Comparison of ENCODE assay signal across 9 mouse cellular contexts in the genomic region with DNA sequence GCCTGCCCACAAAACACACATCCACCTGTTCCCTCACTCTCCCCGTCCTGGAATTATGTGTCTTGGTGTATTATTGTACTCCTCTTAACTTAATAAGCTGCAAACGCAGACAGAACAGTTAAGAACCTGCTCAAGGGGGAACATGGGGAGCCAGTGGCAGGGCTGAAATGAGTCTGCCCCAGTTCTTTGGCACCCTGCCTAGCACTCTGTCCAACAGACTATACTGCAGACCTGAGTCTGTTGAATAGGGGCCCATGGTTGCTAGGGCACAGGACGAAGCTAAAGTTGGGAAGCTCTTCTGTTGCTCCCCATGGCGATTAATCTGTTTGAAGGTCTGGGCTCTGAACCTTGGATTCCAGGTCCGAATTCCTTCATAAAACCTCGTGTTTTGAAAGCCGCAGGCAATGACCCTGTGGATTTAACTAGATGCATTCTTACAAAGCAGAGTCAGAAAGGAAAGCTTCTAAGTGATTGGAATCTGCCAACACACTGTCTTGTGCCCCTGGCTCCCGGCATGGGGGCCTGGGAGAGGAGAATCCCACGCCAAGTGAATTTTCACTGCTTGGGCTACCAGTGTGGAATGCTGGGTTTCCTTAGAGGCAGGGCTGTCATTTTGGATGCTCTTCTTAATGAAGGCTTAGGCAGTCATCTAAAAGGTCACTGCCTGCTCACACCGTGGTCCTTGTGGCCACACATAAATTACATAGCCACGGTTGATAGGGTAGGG.
DNase-seq lines count a peak whose midpoint lies in the region; ATAC-seq and TF ChIP-seq lines count a peak whose summit lies in the region.
"Had no signal": no experiment of that assay in that cellular context is flagged by ENCODE, and none has a peak within 500 bp of the region (broad histone marks: within the 10 kb centered on the region; RNA-seq: fewer than 3 reads in every experiment).

No protein-coding gene starts in this region.

- intact Hi-C loops in left cerebral cortex, postnatal 14 days (cut with DNase I) = loop anchor here (5.0 kb wide), 1 partner anchor 81 kb away; no protein-coding TSS in a partner anchor
- intact Hi-C loops in left cerebral cortex, adult 2 months (cut with DNase I) = no loop called here

- TF ChIP-seq CTCF in left cerebral cortex, adult 2 months (IDR thresholded peaks at IDR 0.05) = no peak
- no peak for TF ChIP-seq CTCF in liver, postnatal 0 days (IDR thresholded peaks at IDR 0.05; ENCODE audit: low read depth)

- H3K27ac ChIP-seq in left cerebral cortex, adult 2 months = no peak overlapping the region
- no peak overlapping the region for H3K27ac ChIP-seq in neural tube, embryonic 12.5 days
- H3K27ac ChIP-seq in liver, postnatal 0 days (ENCODE audit: low read depth) = no peak overlapping the region
- H3K27ac ChIP-seq: liver, embryonic 15.5 days; stomach, embryonic 15.5 days had no signal

- H3K4me2 ChIP-seq in neural tube, embryonic 12.5 days (replicated peaks) = no peak overlapping the region
- H3K4me2 ChIP-seq in liver, postnatal 0 days (ENCODE audit: low read depth, low read length) = no peak overlapping the region
- H3K4me2 ChIP-seq: liver, embryonic 15.5 days; stomach, embryonic 15.5 days had no signal

- WGBS in neural tube, embryonic 12.5 days = 40% methylated on average over 11 of the region's 11 CpGs
- 70% methylated on average over 11 of the region's 11 CpGs for WGBS in liver, postnatal 0 days (ENCODE audit: insufficient replicate concordance)

- TF ChIP-seq EP300 in liver, postnatal 0 days (IDR thresholded peaks at IDR 0.05; ENCODE audit: low read depth) = no peak

- no peak overlapping the region for H3K4me3 ChIP-seq in left cerebral cortex, adult 2 months
- H3K4me3 ChIP-seq in neural tube, embryonic 12.5 days = no peak overlapping the region
- H3K4me3 ChIP-seq in liver, postnatal 0 days (ENCODE audit: low read depth, low read length) = no peak overlapping the region
- H3K4me3 ChIP-seq: liver, embryonic 15.5 days; stomach, embryonic 15.5 days had no signal

- peak; percentile 10 to 16 for DNase-seq in left cerebral cortex, postnatal 14 days (ENCODE audit: low spot score in 2 of 2)
- no peak for DNase-seq in left cerebral cortex, adult 2 months (ENCODE audit: extremely low spot score in 1 of 2, low spot score in 2 of 2)
- DNase-seq in embryo, embryonic 10.5 days (ENCODE audit: low spot score) = peak; percentile 36
- DNase-seq in kidney, adult 11 months = peak; percentile 8
- no peak for DNase-seq in lung, postnatal 14 days
- no peak for DNase-seq in liver, postnatal 0 days

- peak; percentile 54; the same call in 1 of the 2 replicates for ATAC-seq in neural tube, embryonic 12.5 days (ENCODE audit: low FRiP score, low read depth)
- ATAC-seq in liver, postnatal 0 days = no peak

- H3K4me1 ChIP-seq in neural tube, embryonic 12.5 days = peaks cover 19% of the 10 kb centered on the region
- H3K4me1 ChIP-seq in liver, postnatal 0 days (ENCODE audit: insufficient read depth) = no peaks in the 10 kb centered on the region
- H3K4me1 ChIP-seq: liver, embryonic 15.5 days; stomach, embryonic 15.5 days had no signal

- no peak overlapping the region for H3K9ac ChIP-seq in neural tube, embryonic 12.5 days
- no peak overlapping the region for H3K9ac ChIP-seq in liver, postnatal 0 days (replicated peaks)
- H3K9ac ChIP-seq: liver, embryonic 15.5 days; stomach, embryonic 15.5 days had no signal

- H3K9me3 ChIP-seq in neural tube, embryonic 12.5 days = no peaks in the 10 kb centered on the region
- no peaks in the 10 kb centered on the region for H3K9me3 ChIP-seq in liver, postnatal 0 days (ENCODE audit: low read length)
- H3K9me3 ChIP-seq: liver, embryonic 15.5 days; stomach, embryonic 15.5 days had no signal

- H3K27me3 ChIP-seq in neural tube, embryonic 12.5 days (replicated peaks) = no peaks in the 10 kb centered on the region
- H3K27me3 ChIP-seq in liver, postnatal 0 days (ENCODE audit: insufficient read depth, low read length) = no peaks in the 10 kb centered on the region
- H3K27me3 ChIP-seq: liver, embryonic 15.5 days; stomach, embryonic 15.5 days had no signal

- H3K36me3 ChIP-seq in neural tube, embryonic 12.5 days = no peaks in the 10 kb centered on the region
- no peaks in the 10 kb centered on the region for H3K36me3 ChIP-seq in liver, postnatal 0 days (replicated peaks; ENCODE audit: insufficient read depth, low read length)
- H3K36me3 ChIP-seq: liver, embryonic 15.5 days; stomach, embryonic 15.5 days had no signal

Comparison
In these comparisons a context has a peak if more than half of its experiments do, and no peak if none do; other contexts are left out.
1. DNase-seq: peak in left cerebral cortex, postnatal 14 days (2 of 2), embryo, embryonic 10.5 days (single experiment) and kidney, adult 11 months (single experiment); none in left cerebral cortex, adult 2 months (0 of 2), lung, postnatal 14 days (single experiment) and liver, postnatal 0 days (single experiment).